Mouse (Mus musculus): Measurements from ENCODE around the gene Ldhc. TPM values are rescaled to one million over a fixed set of nuclear protein-coding genes. Genes with fewer than 3 reads are reported as not detected.

Ldhc gene
- polyA plus RNA-seq, 1 experiment: not detected

- Histone ChIP-seq H3K27ac (ENCODE audit: insufficient read depth, low read depth, low read length) (no peak overlapping the region), H3K4me1 (ENCODE audit: control insufficient read depth, insufficient read depth, low read length) (peaks cover 8% of the 10 kb centered on the region), H3K4me3 (ENCODE audit: insufficient read depth, low read depth, low read length) (no peak overlapping the region)
- 58% methylated on average over 7 of the region's 7 CpGs for WGBS
- TF ChIP-seq CTCF (IDR thresholded peaks at IDR 0.05; ENCODE audit: insufficient read depth, low read depth, low read length) (no peak), POLR2A (IDR thresholded peaks at IDR 0.05; ENCODE audit: insufficient read depth, low read depth, low read length) (no peak)
Measured at GRCm38 (mm10) chr7:46851026-46851425, 10.0 kb upstream of the Ldhc start.

- H3K4me1 ChIP-seq (ENCODE audit: control insufficient read depth, insufficient read depth, low read length): no peaks in the 10 kb centered on the region
- no peak for TF ChIP-seq CTCF (IDR thresholded peaks at IDR 0.05; ENCODE audit: insufficient read depth, low read depth, low read length)
- no peak for TF ChIP-seq POLR2A (IDR thresholded peaks at IDR 0.05; ENCODE audit: insufficient read depth, low read depth, low read length)
- WGBS: 86% methylated on average over 1 of the region's 1 CpGs
- H3K27ac ChIP-seq (ENCODE audit: insufficient read depth, low read depth, low read length): no peak overlapping the region
- no peak overlapping the region for H3K4me3 ChIP-seq (ENCODE audit: insufficient read depth, low read depth, low read length)
Measured at GRCm38 (mm10) chr7:46852666-46853065, 8.3 kb upstream of the Ldhc start.

GRCm38 (mm10) chr7:46853365-46853764 lies 7.6 kb upstream of the Ldhc start:
- TF ChIP-seq POLR2A (IDR thresholded peaks at IDR 0.05; ENCODE audit: insufficient read depth, low read depth, low read length) (no peak), CTCF (IDR thresholded peaks at IDR 0.05; ENCODE audit: insufficient read depth, low read depth, low read length) (no peak)
- Histone ChIP-seq H3K4me1 (ENCODE audit: control insufficient read depth, insufficient read depth, low read length) (no peaks in the 10 kb centered on the region), H3K4me3 (ENCODE audit: insufficient read depth, low read depth, low read length) (no peak overlapping the region), H3K27ac (ENCODE audit: insufficient read depth, low read depth, low read length) (no peak overlapping the region)
- WGBS: 82% methylated on average over 9 of the region's 9 CpGs

GRCm38 (mm10) chr7:46855866-46856560 lies 5.0 kb upstream of the Ldhc start:
- 0 out of 2 replicates have a peak, but pooled peaks cover 4% of the 10 kb centered on the region for H3K4me1 ChIP-seq (ENCODE audit: control insufficient read depth, insufficient read depth, low read length)
- no peak overlapping the region for H3K27ac ChIP-seq (ENCODE audit: insufficient read depth, low read depth, low read length)
- WGBS: 71% methylated on average over 7 of the region's 7 CpGs
- no peak overlapping the region for H3K4me3 ChIP-seq (ENCODE audit: insufficient read depth, low read depth, low read length)
- no peak for TF ChIP-seq CTCF (IDR thresholded peaks at IDR 0.05; ENCODE audit: insufficient read depth, low read depth, low read length)
- no peak for TF ChIP-seq POLR2A (IDR thresholded peaks at IDR 0.05; ENCODE audit: insufficient read depth, low read depth, low read length)

GRCm38 (mm10) chr7:46857436-46857835 lies 3.6 kb upstream of the Ldhc start:
- Histone ChIP-seq H3K4me1 (ENCODE audit: control insufficient read depth, insufficient read depth, low read length) (0 out of 2 replicates have a peak, but pooled peaks cover 4% of the 10 kb centered on the region), H3K27ac (ENCODE audit: insufficient read depth, low read depth, low read length) (no peak overlapping the region), H3K4me3 (ENCODE audit: insufficient read depth, low read depth, low read length) (no peak overlapping the region)
- TF ChIP-seq CTCF (IDR thresholded peaks at IDR 0.05; ENCODE audit: insufficient read depth, low read depth, low read length) (no peak), POLR2A (IDR thresholded peaks at IDR 0.05; ENCODE audit: insufficient read depth, low read depth, low read length) (no peak)
- WGBS: 81% methylated on average over 9 of the region's 9 CpGs

GRCm38 (mm10) chr7:46859031-46859430 lies 2.0 kb upstream of the Ldhc start:
- 51% methylated on average over 6 of the region's 6 CpGs for WGBS

GRCm38 (mm10) chr7:46871988-46872387 lies 11.0 kb downstream of the Ldhc start:
- WGBS: 80% methylated on average over 4 of the region's 4 CpGs
- H3K4me3 ChIP-seq (ENCODE audit: insufficient read depth, low read depth, low read length): no peak overlapping the region
- no peak overlapping the region for H3K27ac ChIP-seq (ENCODE audit: insufficient read depth, low read depth, low read length)
- TF ChIP-seq POLR2A (IDR thresholded peaks at IDR 0.05; ENCODE audit: insufficient read depth, low read depth, low read length) (no peak), CTCF (IDR thresholded peaks at IDR 0.05; ENCODE audit: insufficient read depth, low read depth, low read length) (no peak)
- no peaks in the 10 kb centered on the region for H3K4me1 ChIP-seq (ENCODE audit: control insufficient read depth, insufficient read depth, low read length)

More at GRCm38 (mm10) chr7:46859031-46859430, 2.0 kb upstream of the Ldhc start:
- no peak overlapping the region for H3K4me3 ChIP-seq (ENCODE audit: insufficient read depth, low read depth, low read length)
- no peak for TF ChIP-seq CTCF (IDR thresholded peaks at IDR 0.05; ENCODE audit: insufficient read depth, low read depth, low read length)
- TF ChIP-seq POLR2A (IDR thresholded peaks at IDR 0.05; ENCODE audit: insufficient read depth, low read depth, low read length): no peak
- no peak overlapping the region for H3K27ac ChIP-seq (ENCODE audit: insufficient read depth, low read depth, low read length)
- 0 out of 2 replicates have a peak, but pooled peaks cover 4% of the 10 kb centered on the region for H3K4me1 ChIP-seq (ENCODE audit: control insufficient read depth, insufficient read depth, low read length)

- no peak overlapping the region for H3K27ac ChIP-seq (ENCODE audit: insufficient read depth, low read depth, low read length)
- no peaks in the 10 kb centered on the region for H3K4me1 ChIP-seq (ENCODE audit: control insufficient read depth, insufficient read depth, low read length)
- H3K4me3 ChIP-seq (ENCODE audit: insufficient read depth, low read depth, low read length): no peak overlapping the region
- TF ChIP-seq POLR2A (IDR thresholded peaks at IDR 0.05; ENCODE audit: insufficient read depth, low read depth, low read length) (no peak), CTCF (IDR thresholded peaks at IDR 0.05; ENCODE audit: insufficient read depth, low read depth, low read length) (no peak)
- 67% methylated on average over 4 of the region's 4 CpGs for WGBS
Measured at GRCm38 (mm10) chr7:46876841-46877240, 15.8 kb downstream of the Ldhc start.

- WGBS: 83% methylated on average over 6 of the region's 6 CpGs
- no peak overlapping the region for H3K27ac ChIP-seq (ENCODE audit: insufficient read depth, low read depth, low read length)
- H3K4me1 ChIP-seq (ENCODE audit: control insufficient read depth, insufficient read depth, low read length): no peaks in the 10 kb centered on the region
- H3K4me3 ChIP-seq (ENCODE audit: insufficient read depth, low read depth, low read length): no peak overlapping the region
- no peak for TF ChIP-seq POLR2A (IDR thresholded peaks at IDR 0.05; ENCODE audit: insufficient read depth, low read depth, low read length)
- no peak for TF ChIP-seq CTCF (IDR thresholded peaks at IDR 0.05; ENCODE audit: insufficient read depth, low read depth, low read length)
Measured at GRCm38 (mm10) chr7:46877255-46877654, 16.3 kb downstream of the Ldhc start.

Data from olfactory bulb, adult 2 months (tissue).